Mouse (Mus musculus): ENCODE measurements around the gene Dnajc2.
"Not testable (repeated sequence)": the region's sequence is repeated elsewhere in the genome, so short reads cannot be mapped to it uniquely, and the experiment has no call there.

The Dnajc2 gene

DNA sequence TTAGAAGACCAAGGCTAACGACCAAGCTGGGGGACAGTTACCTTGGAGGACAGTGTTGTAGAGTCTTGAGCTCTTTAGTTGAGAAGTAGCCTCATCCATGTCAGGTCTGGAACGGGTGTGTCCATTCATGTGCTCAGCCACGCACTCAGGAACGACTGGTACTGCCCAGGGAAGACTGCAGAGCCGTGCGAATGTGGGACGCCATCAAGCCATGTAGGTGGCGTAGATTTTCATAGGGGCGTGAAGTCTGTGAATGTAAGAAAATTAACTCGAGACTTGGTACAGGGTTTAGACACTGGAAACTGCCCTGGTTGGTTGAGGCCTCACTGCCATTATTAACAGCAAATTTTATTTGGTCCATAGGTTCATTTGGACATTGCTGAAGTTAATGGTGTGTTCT, 41.4 kb downstream of the Dnajc2 start:
- DNase-seq (ENCODE audit: low read depth, low spot score) = no peak

- no peak for DNase-seq (ENCODE audit: low read depth, low spot score)
Measured at GRCm38 (mm10) chr5:21739881-21740280, 45.2 kb downstream of the Dnajc2 start.

DNA sequence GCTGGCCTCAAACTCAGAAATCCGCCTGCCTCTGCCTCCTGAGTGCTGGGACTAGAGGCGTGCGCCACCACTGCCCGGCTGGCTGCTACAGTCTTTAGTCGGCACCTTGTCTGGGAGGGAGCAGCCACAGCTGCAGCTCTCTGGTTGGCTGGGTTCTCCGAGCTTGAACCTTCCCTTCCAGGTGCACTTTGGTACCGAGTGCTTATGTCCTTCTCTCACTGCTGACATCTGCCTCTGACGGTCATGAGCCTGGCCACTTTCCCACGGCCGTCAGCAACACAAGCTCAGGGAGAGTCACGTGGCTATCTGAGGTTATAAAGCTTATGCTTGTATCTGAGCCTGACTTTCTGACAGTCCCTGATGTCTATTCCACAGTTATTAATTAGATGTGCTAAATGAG, 45.9 kb downstream of the Dnajc2 start:
- DNase-seq (ENCODE audit: low read depth, low spot score) = no peak

DNA sequence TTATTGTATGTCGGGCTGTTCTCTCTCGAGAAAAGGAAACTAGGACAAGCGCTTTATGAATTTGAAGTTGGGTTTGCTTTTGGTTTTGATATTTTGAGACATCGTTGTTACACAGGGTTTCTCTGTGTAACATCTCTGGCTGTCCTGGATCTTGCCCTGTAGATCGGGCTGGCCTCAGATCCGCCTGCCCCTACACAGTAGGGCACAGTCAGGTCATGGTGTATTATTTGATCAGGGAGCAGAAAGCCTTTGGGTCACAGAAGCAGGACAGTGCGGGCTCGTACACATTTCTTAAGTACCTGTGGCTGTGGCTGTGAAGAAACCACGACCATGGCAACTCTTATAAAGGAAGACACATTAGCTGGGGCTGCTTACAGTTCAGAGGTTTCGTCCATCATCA, 47.4 kb downstream of the Dnajc2 start:
- no peak for DNase-seq (ENCODE audit: low read depth, low spot score)

DNA sequence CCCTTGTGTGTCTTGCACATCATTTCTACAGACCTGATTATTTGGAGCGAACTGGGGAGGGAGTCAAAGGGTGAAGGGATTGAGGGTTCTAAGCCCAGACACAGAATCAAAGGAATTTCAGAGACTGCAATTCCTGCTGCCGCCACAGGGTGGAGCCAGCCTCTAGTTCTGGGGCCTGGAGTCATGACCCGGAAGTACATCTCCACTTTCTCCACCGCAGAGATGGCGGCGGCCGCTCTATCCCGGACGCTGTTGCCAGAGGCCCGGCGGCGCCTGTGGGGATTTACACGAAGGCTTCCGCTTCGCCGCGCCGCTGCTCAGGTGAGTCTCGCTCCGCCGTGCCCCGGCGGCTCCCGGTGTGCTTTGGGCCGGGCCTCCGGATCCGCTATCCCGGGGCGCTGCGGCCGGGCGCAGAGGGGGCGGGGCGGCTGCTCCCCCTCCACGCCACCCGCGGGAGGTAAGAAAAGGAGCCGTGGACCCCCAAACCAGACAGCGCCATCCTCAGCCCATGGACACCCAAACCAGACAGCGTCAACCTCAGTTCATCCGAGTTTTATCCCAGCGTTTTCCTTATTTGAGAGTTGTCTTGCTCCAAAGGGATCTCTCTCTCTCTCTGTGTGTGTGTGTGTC, 48.0 kb downstream of the Dnajc2 start, which contains the start of gene Pmpcb:
Pmpcb (plus strand) TSS at position 186 of the 630 bp plus-strand sequence.
- peak; percentile 77 for DNase-seq (ENCODE audit: low read depth, low spot score)

- no peak for DNase-seq (ENCODE audit: low read depth, low spot score)
Measured at GRCm38 (mm10) chr5:21736046-21736445, 49.0 kb downstream of the Dnajc2 start.

- no peak for DNase-seq (ENCODE audit: low read depth, low spot score)
Measured at GRCm38 (mm10) chr5:21735584-21735983, 49.5 kb downstream of the Dnajc2 start.

- DNase-seq (ENCODE audit: low read depth, low spot score) = no peak
Measured at GRCm38 (mm10) chr5:21735100-21735499, 50.0 kb downstream of the Dnajc2 start.

- no peak for DNase-seq (ENCODE audit: low read depth, low spot score)
Measured at GRCm38 (mm10) chr5:21732930-21733329, 52.1 kb downstream of the Dnajc2 start.

DNA sequence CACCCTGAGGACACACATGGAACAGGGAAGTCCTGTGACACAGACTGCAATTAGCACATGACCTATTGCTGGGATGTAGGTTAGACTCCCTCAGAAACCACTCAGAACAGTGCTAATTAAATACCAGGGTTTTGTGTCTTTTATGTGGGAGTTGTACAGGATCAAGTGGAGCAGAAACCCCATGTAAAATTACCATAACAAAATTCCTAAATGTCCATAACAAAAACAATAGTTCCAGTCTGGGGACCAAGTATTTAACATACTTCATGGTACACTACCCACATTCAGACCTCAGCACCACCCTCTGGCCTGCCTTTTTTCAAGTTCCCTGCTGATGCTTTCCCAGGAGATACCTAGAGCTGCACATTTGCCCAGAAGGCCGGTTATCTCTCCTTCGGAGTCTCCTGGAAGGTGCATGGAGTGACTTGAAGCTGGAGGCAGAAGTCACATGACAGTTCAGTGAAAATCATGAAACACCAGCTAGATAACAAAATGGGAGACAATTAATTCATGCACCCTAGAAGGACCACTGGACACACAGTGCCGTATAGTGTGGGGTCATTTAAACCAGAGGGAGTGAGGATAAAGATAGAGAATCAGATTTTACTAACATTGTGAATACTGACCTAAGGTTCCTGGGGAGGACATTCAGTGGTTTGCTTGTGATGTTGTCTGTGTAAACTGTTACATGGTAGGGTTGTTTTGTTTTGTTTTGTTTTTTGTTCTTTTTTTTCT, 52.7 kb downstream of the Dnajc2 start:
- no peak for DNase-seq (ENCODE audit: low read depth, low spot score)

- no peak for DNase-seq (ENCODE audit: low read depth, low spot score)
Measured at GRCm38 (mm10) chr5:21729107-21729506, 55.9 kb downstream of the Dnajc2 start.

DNA sequence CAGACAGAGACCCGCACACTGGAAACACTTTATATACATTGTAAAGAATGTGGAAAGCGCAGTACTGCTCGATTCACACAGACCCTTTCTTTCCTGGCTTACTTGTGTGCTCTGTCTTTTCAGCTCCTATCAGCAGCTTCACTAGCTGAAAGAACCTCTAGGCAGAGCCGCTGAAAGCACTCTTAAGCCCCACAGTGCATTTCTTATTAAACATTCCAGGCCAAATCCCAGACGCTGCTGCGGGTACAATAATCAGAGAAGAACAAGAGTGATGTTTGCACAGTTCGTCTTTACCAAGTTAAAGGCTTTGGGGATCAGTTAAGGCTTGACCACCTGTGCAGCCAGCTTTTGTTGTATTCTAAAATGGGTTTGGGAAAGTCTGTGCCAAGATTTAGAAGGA, 60.2 kb downstream of the Dnajc2 start:
- DNase-seq (ENCODE audit: low read depth, low spot score) = no peak

DNA sequence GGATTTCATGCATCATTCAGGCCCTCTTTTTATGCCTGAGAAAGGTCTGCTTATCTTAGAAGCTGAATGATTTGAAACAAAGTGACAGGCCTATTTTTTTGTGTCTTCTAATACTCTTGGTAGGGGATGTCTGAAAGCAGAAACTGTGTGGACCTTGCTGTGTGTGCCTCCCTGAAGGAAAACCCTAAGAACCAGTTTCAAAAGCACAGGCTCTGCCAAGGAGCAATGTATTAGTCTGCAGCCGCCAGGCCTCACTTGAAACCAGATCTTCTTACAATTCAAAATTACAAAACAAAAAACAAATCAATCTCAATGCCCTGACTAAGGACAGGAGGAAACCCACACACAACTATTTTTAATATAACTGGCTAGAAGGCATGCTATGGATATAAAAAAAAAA, 60.6 kb downstream of the Dnajc2 start:
- DNase-seq (ENCODE audit: low read depth, low spot score) = no peak

- DNase-seq (ENCODE audit: low read depth, low spot score) = no peak
Measured at GRCm38 (mm10) chr5:21719209-21719608, 65.8 kb downstream of the Dnajc2 start.

GRCm38 (mm10) chr5:21718546-21718945, 66.5 kb downstream of the Dnajc2 start:
- no peak for DNase-seq (ENCODE audit: low read depth, low spot score)

DNA sequence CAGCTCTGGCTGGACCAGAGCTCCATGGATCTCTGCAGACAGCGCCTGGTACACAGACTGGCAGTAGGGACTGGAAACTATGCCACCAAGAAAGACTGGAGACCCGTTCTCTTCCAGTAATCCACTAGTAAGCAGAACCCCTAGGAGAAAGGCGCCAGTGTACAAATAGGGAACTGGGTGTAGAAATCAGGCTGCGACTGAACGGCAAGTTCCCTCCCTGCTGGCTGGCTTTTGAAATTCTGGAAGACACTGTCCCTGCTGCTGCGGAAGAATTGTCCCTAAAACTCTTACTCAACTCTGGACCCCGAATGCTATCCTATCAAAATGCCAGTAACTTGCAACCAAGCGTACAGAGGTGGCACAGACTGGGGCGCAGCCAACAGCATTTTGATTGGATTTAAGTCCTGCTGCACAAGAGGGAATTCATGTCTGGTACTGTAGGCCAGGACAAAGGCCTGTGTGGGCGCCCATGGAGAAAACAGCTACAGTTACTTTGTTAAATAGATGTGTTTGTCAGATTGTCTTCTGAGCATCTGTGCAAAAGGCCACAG, 67.8 kb downstream of the Dnajc2 start:
- DNase-seq (ENCODE audit: low read depth, low spot score) = no peak

GRCm38 (mm10) chr5:21714447-21714846, 70.6 kb downstream of the Dnajc2 start:
- DNase-seq (ENCODE audit: low read depth, low spot score) = no peak

GRCm38 (mm10) chr5:21712127-21712715, 72.8 kb downstream of the Dnajc2 start:
- DNase-seq (ENCODE audit: low read depth, low spot score) = no peak

DNA sequence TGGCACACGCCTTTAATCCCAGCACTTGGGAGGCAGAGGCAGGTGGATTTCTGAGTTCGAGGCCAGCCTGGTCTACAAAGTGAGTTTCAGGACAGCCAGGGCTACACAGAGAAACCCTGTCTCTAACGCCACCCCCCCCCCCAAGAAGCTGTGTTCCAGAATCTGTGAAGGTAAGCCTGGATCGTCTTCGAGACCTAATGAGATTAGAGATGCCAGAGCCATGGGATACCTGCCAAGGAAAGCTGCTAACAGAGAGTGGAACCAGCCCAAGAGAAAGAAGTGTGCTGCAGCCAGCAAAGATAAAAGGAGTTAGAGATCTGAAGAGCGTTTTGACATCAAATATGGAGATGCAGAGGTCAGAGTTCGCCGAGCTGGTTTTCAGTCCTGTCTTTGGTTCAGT, 77.0 kb downstream of the Dnajc2 start:
- DNase-seq (ENCODE audit: low read depth, low spot score) = not testable (repeated sequence)
